Mouse (Mus musculus): ENCODE results near the gene Fgfr2. TPM values are rescaled to one million over a fixed set of nuclear protein-coding genes. Genes with fewer than 3 reads are reported as not detected.
"Not testable (repeated sequence)": the region's sequence is repeated elsewhere in the genome, so short reads cannot be mapped to it uniquely, and the experiment has no call there.

Fgfr2 gene
- polyA plus RNA-seq, 1 experiment from 2014 or later, result 17.2 TPM

DNA sequence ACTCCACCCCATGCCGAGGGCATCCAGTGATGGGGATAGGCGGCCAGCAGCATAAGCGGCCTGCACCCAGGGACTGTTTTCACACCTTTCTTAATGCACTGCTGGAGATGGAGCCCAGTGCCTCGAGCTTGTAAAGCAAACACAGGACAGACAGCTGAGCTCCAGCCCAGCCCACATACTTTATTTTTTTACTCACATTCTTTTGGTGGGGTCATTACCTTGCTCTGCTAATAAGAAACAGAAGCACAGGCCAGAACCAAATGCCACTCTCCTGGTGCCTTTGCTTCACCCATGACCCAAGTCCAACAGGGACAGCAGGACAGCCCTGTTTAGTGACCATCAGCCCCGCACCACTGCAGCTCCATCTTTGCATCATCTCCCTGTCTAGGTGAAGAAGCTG is 2961.6 kb downstream of the Fgfr2 start:
- WGBS, result 52% methylated on average over 5 of the region's 5 CpGs
- H3K9ac ChIP-seq, result no peak overlapping the region
- H3K4me1 ChIP-seq (replicated peaks), result peaks cover 7% of the 10 kb centered on the region
- no peak overlapping the region for H3K4me2 ChIP-seq
- no peaks in the 10 kb centered on the region for H3K27me3 ChIP-seq
- H3K27ac ChIP-seq, result no peak overlapping the region
- ATAC-seq (replicated peaks; ENCODE audit: insufficient number of reproducible peaks, insufficient read depth, low FRiP score, low read depth), result no peak
- H3K4me3 ChIP-seq, result no peak overlapping the region
- no peaks in the 10 kb centered on the region for H3K9me3 ChIP-seq (replicated peaks)
- no peaks in the 10 kb centered on the region for H3K36me3 ChIP-seq

DNA sequence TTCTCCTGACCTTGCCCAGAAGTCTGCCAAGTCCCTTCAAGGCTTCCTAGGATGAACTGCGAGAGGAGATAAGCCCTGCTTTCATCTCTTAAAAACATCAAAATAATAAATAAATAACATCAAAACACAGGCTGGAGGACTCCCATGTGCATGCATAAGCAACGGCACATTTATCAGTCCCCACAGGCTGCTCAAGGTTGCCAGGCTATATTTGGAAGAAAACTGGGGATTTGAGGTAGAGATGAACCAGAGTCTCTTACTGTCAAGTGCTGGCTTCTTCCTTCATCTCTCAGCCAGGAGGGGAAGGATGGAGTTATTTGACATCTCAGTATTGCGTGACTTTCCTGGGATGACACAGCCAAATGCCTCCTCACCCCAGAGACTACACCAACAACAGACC is 2964.3 kb downstream of the Fgfr2 start:
- Histone ChIP-seq H3K27me3 (no peaks in the 10 kb centered on the region), H3K4me2 (no peak overlapping the region), H3K9ac (no peak overlapping the region), H3K9me3 (replicated peaks) (no peaks in the 10 kb centered on the region), H3K4me3 (no peak overlapping the region), H3K4me1 (replicated peaks) (no peaks in the 10 kb centered on the region), H3K27ac (no peak overlapping the region), H3K36me3 (no peaks in the 10 kb centered on the region)
- WGBS, result 72% methylated on average over 3 of the region's 3 CpGs
- no peak for ATAC-seq (replicated peaks; ENCODE audit: insufficient number of reproducible peaks, insufficient read depth, low FRiP score, low read depth)

DNA sequence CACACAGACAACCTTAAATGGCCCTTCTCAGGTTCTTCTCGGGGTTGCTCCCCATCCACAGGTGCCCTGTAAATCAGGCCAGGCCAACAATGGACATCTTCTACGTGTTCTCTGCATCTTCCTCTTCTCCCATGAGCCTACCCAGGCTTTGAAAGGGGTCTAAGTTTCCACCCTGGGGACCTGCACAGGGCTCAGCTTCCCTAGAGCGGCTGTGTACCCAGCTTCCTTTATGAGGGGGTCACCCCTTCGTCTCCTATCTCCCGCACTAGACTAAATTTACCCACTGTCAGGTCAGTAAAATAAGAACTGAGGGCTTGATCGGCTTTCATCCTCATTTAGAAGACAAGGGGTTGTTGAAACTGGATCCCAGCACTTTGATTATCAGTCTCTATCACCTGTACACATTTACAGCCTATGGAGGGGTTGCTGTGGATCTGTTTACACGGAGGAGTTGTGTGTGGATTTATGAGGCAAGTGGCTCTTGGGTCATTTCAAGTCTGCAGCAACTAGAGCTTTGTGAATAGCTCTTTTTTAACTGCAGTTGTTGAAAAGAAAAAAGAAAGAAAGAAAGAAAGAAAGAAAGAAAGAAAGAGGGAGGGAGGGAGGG is 2969.7 kb downstream of the Fgfr2 start:
- Histone ChIP-seq H3K36me3 (no peaks in the 10 kb centered on the region), H3K9me3 (replicated peaks) (no peaks in the 10 kb centered on the region), H3K27me3 (no peaks in the 10 kb centered on the region), H3K9ac (no peak overlapping the region), H3K27ac (no peak overlapping the region), H3K4me3 (no peak overlapping the region), H3K4me2 (no peak overlapping the region), H3K4me1 (replicated peaks) (peaks cover 6% of the 10 kb centered on the region)
- no peak for ATAC-seq (replicated peaks; ENCODE audit: insufficient number of reproducible peaks, insufficient read depth, low FRiP score, low read depth)
- WGBS, result 72% methylated on average over 7 of the region's 7 CpGs

DNA sequence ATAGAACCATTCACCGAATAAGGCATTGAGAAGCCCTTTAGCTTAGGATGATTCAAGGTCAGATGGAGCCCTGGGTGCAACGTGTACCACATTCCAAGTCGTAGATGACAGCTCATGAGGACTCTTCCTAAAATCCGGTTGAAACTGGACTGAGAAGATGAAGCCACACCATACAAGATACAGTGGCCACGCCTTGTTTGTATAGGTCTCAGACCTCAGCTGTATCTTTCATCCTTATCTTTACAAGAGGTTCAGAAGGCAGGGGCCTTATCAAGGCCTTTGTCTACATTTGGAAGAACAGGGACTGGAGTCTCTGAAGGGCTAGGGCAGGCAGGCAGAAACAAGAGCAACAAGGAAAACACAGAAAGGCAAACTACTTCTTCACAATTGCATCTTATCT is 2974.2 kb downstream of the Fgfr2 start:
- Histone ChIP-seq H3K4me1 (replicated peaks) (peaks cover 13% of the 10 kb centered on the region), H3K27me3 (no peaks in the 10 kb centered on the region), H3K9me3 (replicated peaks) (no peaks in the 10 kb centered on the region), H3K36me3 (no peaks in the 10 kb centered on the region), H3K27ac (0 out of 2 replicates have a peak overlapping the region, but pooled peaks have one; percentile 13), H3K4me2 (no peak overlapping the region), H3K4me3 (no peak overlapping the region), H3K9ac (no peak overlapping the region)
- 37% methylated on average over 5 of the region's 5 CpGs for WGBS
- no peak for ATAC-seq (replicated peaks; ENCODE audit: insufficient number of reproducible peaks, insufficient read depth, low FRiP score, low read depth)

DNA sequence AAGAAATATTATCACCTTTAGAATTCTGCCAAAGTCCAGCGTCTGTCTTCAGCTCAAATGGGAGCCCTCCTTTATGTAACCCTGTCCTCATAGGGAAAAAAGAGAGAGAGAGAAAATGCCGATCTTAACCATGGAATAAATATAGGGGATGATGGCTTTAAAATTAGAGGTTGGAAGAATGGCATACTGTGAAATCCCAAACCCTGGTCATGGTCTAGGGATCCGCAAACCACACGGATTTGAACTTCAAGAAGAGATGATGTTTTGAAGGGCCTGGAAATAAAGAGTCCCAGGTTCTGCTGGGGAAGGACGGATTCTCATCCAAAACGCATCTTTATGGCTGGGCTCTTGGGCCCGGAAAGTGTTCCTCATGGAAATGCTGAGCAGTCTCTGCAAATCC is 2975.9 kb downstream of the Fgfr2 start:
- WGBS, result 81% methylated on average over 7 of the region's 7 CpGs
- no peak overlapping the region for H3K4me2 ChIP-seq
- H3K27me3 ChIP-seq, result no peaks in the 10 kb centered on the region
- no peak overlapping the region for H3K27ac ChIP-seq
- no peak overlapping the region for H3K4me3 ChIP-seq
- ATAC-seq (replicated peaks; ENCODE audit: insufficient number of reproducible peaks, insufficient read depth, low FRiP score, low read depth), result no peak
- peaks cover 29% of the 10 kb centered on the region for H3K4me1 ChIP-seq (replicated peaks)
- H3K36me3 ChIP-seq, result no peaks in the 10 kb centered on the region
- no peak overlapping the region for H3K9ac ChIP-seq
- no peaks in the 10 kb centered on the region for H3K9me3 ChIP-seq (replicated peaks)

DNA sequence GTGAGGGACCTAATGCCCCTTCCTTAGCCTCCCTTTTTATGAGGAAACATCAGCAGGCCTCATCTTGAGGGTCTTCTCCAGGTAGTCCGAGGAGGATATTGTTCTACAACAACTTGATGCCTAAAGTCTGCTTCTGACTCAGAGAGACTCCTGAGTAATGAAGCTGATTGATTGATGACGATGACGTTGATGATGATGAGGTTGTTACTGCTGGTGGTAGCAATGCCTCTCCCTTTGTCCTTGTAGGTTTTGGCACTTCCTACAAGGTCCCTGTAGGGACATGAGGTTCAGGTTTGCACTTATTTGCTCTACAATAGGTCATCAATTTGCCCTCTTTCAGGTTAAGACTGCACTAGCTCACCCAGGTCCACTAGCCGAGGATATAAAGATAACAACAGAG is 2977.9 kb downstream of the Fgfr2 start:
- H3K27me3 ChIP-seq, result no peaks in the 10 kb centered on the region
- 85% methylated on average over 4 of the region's 4 CpGs for WGBS
- no peak overlapping the region for H3K9ac ChIP-seq
- H3K9me3 ChIP-seq (replicated peaks), result no peaks in the 10 kb centered on the region
- no peak for ATAC-seq (replicated peaks; ENCODE audit: insufficient number of reproducible peaks, insufficient read depth, low FRiP score, low read depth)
- no peak overlapping the region for H3K4me3 ChIP-seq
- H3K4me1 ChIP-seq (replicated peaks), result peaks cover 47% of the 10 kb centered on the region
- no peak overlapping the region for H3K27ac ChIP-seq
- H3K36me3 ChIP-seq, result no peaks in the 10 kb centered on the region
- no peak overlapping the region for H3K4me2 ChIP-seq

DNA sequence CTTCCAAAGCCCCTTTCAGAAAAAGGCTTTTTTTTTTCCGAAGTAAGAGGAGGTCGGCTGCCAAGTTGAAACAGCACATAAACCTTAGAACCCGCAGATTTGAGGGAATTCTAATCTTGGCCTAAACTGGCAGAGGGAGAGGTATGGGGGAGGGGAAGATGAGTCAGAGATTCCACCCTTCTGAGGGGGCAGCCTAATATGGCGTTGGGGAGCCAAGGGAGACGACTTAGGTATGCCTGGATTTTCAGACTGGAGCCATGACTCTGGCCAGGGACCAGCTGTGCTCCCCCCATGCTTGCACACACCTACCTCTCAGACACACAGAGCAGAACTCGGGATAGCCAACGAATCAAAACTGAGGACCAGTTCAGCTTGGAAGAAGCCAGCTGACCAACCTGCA is 2979.8 kb downstream of the Fgfr2 start:
- Histone ChIP-seq H3K27ac (peak overlapping the region; percentile 37), H3K4me1 (replicated peaks) (peaks cover 40% of the 10 kb centered on the region), H3K4me3 (no peak overlapping the region), H3K27me3 (no peaks in the 10 kb centered on the region), H3K9me3 (replicated peaks) (no peaks in the 10 kb centered on the region), H3K4me2 (no peak overlapping the region), H3K9ac (no peak overlapping the region), H3K36me3 (no peaks in the 10 kb centered on the region; the same call in 1 of the 2 replicates)
- no peak; the same call in 1 of the 2 replicates for ATAC-seq (replicated peaks; ENCODE audit: insufficient number of reproducible peaks, insufficient read depth, low FRiP score, low read depth)
- 34% methylated on average over 7 of the region's 7 CpGs for WGBS

DNA sequence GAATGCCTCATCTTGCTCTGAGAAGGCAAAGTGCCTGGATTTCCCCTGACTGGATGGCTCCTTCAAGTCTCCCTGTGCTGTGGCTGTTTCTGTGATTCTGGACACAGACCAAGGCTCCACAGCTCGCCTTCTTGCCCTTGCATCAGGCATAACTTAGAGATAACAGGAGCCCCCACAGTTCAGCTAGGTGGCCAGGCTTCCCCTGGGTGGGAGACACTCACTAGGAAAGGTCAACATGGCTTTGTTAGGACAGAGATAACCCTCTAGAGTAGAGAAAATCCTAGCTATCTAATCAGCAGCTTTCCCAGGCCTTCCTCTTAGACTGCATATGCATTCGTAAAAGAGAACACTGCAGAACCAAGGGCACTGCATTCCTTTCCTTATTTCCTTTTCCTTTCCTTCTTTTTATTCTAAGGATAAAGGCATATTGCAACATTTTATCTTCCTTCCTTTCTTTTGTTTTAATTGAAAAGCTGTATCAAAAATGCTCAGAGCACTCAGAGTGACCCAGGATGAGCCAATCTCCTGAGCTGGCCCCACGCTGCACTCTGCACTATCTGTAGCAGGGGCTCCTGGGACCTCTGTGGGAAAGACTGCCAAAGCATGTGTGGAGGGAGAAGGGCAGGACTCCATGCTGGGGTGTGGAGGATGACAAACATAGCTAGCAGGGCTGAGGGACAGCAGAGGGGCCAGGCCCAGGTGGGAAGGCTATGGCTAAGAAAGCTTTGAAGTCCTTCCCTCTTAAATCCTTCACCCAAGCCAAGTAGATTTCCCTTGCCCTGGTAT is 2981.9 kb downstream of the Fgfr2 start:
- ATAC-seq (replicated peaks; ENCODE audit: insufficient number of reproducible peaks, insufficient read depth, low FRiP score, low read depth), result peak; percentile 78
- Histone ChIP-seq H3K9ac (no peak overlapping the region), H3K4me1 (replicated peaks) (peaks cover 35% of the 10 kb centered on the region), H3K36me3 (no peaks in the 10 kb centered on the region; the same call in 1 of the 2 replicates), H3K4me2 (no peak overlapping the region), H3K27me3 (no peaks in the 10 kb centered on the region), H3K9me3 (replicated peaks) (no peaks in the 10 kb centered on the region), H3K27ac (peak overlapping the region; percentile 56), H3K4me3 (no peak overlapping the region)
- 20% methylated on average over 3 of the region's 3 CpGs for WGBS

DNA sequence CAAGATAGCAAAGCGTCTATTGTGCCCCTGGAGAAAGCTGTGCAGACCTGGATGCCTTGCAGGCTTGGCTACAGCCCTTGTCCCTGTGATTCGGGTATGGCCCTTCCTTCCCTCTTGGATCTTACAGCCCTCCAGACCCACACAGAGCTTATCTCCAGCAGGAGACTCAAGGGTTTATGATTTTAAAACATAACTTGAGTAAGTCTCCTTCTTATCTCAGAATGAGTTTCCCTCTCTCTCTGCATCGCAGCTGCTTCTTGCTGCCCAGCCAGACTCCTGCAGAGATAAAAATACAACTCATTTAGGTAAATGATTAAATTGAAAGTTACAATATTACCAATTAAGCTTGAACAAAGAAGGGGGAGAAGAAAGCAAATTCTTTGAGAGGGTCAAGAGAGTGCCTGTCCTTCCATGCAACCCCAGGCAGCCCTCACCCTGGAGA is 2988.2 kb downstream of the Fgfr2 start:
- Histone ChIP-seq H3K9me3 (replicated peaks) (no peaks in the 10 kb centered on the region), H3K4me3 (no peak overlapping the region), H3K9ac (no peak overlapping the region), H3K27me3 (no peaks in the 10 kb centered on the region), H3K4me2 (no peak overlapping the region), H3K36me3 (no peaks in the 10 kb centered on the region; the same call in 1 of the 2 replicates), H3K4me1 (replicated peaks) (peaks cover 7% of the 10 kb centered on the region), H3K27ac (no peak overlapping the region)
- no peak for ATAC-seq (replicated peaks; ENCODE audit: insufficient number of reproducible peaks, insufficient read depth, low FRiP score, low read depth)
- 26% methylated on average over 3 of the region's 3 CpGs for WGBS

DNA sequence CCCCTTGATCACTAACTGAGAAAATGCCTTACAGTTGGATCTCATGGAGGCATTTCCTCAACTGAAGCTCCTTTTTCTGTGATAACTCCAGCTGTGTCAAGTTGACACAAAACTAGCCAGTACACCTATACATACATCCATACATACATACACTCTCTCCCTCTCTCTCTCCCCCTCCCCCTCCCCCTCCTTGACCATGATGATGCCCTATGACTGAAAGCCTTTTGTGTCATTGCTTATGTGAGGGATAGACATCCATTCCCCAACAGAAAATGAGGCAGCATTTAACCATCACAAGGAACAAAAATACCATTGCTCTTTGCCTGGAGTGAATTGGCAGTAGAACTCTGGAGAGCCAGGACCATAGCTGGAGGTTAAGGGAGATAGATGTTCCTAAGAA is 2988.7 kb downstream of the Fgfr2 start:
- H3K9ac ChIP-seq; H3K27me3 ChIP-seq; H3K27ac ChIP-seq; H3K36me3 ChIP-seq; H3K4me2 ChIP-seq; H3K4me3 ChIP-seq; ATAC-seq (replicated peaks; ENCODE audit: insufficient number of reproducible peaks, insufficient read depth, low FRiP score, low read depth); H3K9me3 ChIP-seq (replicated peaks); H3K4me1 ChIP-seq (replicated peaks): not testable (repeated sequence)

DNA sequence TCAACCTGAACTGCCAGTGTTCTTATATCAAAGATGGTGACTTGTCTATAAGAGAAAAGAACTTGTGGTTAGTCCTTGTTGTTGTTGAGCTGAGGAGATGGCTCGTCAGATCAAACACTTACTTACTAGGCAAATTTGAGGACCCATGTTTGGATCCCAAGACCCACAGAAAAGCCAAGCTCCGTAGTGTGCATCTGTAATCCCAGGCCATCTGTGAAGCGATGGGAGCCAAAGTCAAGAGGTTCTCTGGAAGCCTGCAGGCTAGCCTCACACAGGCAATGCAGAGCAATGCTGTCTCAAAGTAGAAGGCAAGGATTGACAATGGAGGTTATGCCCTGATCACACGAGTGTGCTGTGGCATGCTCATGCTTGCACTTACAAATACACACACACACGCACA is 2992.9 kb downstream of the Fgfr2 start:
- no peak overlapping the region for H3K27ac ChIP-seq
- H3K4me3 ChIP-seq, result no peak overlapping the region
- WGBS, result 86% methylated on average over 5 of the region's 5 CpGs
- no peaks in the 10 kb centered on the region for H3K36me3 ChIP-seq
- H3K9me3 ChIP-seq (replicated peaks), result no peaks in the 10 kb centered on the region
- ATAC-seq (replicated peaks; ENCODE audit: insufficient number of reproducible peaks, insufficient read depth, low FRiP score, low read depth), result no peak
- no peaks in the 10 kb centered on the region for H3K27me3 ChIP-seq
- no peak overlapping the region for H3K9ac ChIP-seq
- H3K4me2 ChIP-seq, result no peak overlapping the region
- peaks cover 7% of the 10 kb centered on the region for H3K4me1 ChIP-seq (replicated peaks)
